Mouse (Mus musculus): ENCODE data around the gene Hist1h2bf.
A peak's percentile ranks its signal among the peaks of the same experiment; 100 is the strongest.
"Not testable (repeated sequence)": the region's sequence is repeated elsewhere in the genome, so short reads cannot be mapped to it uniquely, and the experiment has no call there.

Gene Hist1h2bf

GRCm38 (mm10) chr13:23586099-23586939, 12.3 kb upstream of the Hist1h2bf start:
- DNase-seq = peak; percentile 27

- peak; percentile 84 for DNase-seq
Observed at GRCm38 (mm10) chr13:23585442-23586098, 11.6 kb upstream of the Hist1h2bf start.

GRCm38 (mm10) chr13:23585029-23585441, 11.0 kb upstream of the Hist1h2bf start:
- peak; percentile 79 for DNase-seq

DNA sequence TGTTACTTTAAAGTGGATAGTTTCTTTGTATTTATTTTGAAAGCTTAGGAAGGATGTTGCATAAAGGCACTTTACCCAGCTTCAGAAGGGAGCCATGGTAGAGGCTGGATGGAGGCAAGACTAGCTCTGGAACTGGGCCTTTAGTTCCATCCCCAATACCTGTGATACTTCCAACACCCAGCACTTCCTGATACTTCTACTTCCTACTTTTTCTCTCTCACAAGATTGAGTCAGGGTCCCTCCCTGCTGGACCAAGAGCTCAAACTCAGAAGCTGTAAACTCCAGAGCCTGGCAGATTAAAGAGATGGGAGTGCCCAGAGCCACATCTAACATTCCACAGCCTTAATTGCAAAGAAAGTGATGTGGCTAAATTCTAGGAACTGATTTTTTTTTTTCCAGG, 10.3 kb upstream of the Hist1h2bf start:
- peak; percentile 33 for DNase-seq

- no peak for DNase-seq
Observed at GRCm38 (mm10) chr13:23583387-23584068, 9.5 kb upstream of the Hist1h2bf start.

DNA sequence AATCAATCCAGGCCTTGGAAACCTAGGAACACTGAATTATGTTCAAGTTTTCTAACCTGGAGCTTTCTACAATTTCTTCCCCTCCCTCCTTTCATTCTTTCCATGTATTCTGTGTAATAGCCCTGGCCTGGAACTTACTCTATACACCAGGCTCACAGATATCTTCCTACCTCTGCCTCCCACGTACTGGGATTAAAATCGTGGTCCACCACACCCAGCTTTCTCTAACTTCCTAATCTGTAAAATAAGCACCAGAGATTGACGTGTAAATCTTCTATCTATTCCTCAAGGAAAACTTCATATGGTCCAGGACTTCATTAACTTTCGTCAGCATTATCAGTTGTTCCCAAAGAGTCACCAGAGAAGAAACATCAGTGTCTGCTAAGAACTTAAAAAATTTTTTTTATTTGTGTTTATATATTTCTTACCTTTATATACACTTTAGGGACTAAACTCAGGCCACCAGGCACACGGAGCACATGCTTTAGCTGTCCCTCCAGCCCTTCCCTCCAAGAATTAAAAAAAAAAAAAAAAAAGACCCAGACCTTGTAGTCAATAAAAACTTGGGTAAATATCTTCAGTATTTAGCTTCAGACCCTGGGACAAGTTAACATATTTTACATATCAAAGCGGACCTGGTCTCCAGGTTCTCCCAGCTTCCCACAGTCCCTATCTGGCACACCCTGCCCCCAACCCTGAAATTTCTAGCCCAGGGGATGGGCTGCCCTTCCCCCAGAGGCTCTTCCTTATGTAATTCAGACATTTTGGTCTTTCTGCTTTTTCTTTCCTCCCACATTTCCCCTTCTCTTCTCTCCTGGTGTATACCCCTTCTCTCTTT, 8.4 kb upstream of the Hist1h2bf start:
- DNase-seq = no peak

DNA sequence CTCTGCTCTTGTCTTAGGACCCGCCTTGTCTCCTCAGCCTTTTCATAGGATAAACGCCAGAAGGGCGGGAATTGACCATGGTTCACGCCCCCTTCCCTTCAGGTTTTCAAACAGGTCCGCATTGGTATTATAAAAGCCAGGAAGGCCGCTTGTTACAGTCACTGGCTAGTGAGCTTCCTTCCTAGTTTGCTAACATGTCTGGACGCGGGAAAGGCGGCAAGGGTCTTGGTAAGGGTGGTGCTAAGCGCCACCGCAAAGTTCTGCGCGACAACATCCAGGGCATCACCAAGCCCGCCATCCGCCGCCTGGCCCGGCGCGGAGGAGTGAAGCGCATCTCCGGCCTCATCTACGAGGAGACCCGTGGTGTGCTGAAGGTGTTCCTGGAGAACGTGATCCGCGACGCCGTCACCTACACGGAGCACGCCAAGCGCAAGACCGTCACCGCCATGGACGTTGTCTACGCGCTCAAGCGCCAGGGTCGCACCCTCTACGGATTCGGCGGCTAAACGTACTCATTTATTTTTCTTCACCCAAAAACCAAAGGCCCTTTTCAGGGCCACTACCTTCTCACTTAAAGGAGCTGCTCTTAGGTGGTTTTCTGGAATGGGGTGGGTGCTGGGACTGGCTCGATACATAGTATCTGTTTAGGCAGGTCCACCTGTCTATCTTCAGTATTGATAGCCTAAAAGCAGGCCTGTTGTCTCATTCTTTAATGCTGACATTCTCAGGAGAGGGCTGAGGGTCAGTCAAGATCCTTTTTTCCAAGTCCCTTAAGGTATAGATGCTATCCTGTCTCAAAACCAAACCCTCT, 7.6 kb upstream of the Hist1h2bf start, which contains the start of gene Hist1h4d:
Hist1h4d (plus strand) TSS at position 191 of the 811 bp plus-strand sequence.
- DNase-seq = peak; percentile 98

DNA sequence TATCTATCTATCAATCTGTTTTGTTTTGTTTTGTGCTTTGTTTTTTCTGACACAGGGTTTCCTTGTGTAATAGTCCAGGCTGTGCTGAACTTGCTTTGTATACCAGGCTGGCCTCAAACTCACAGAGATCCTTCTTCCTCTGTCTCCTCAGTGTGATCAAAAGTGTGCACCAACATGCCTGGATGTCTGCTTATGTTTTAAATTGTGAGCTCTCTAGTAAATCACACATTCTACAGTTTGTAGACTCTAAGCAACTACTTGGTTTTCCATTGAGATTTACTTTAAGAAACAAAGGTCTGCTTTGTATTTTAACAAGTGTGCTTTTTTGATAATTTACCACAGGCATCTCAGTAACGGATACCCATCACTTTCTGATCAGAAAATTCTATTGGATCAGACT, 3.8 kb upstream of the Hist1h2bf start:
- no peak for DNase-seq

DNA sequence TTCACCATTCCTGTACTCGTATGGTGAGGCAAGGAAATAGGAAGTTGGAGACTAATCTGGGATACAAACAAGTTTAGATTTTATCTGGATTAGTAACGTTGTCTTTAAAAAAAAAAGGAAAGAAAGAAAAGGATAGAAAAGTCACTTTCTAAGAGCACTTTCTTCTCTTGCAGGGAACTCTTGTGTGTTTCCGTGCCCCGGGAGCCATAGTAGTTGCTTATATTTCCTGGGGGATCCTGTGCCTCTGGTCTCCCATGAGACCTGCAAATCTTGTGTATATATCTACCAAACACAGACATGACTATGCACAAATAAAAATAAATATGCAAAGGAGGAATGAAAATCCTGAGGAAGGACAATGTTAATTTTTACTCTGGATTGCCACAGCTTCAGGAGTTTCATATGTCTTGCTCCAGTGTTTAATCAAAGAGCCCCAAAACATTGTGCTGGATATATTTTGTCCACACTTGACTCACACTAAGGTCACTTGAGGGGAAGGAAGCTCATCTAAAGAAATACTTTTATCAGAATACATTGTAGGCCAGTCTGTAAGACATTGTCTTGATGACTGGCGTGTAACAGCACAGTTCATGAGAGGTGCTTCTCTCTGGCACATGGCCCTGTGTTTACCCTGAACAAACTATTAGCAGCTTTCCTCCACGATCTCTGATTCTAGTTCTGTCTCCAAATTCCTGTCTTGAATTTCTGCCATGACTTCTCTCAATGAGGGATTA, 3.1 kb upstream of the Hist1h2bf start:
- DNase-seq = no peak

DNA sequence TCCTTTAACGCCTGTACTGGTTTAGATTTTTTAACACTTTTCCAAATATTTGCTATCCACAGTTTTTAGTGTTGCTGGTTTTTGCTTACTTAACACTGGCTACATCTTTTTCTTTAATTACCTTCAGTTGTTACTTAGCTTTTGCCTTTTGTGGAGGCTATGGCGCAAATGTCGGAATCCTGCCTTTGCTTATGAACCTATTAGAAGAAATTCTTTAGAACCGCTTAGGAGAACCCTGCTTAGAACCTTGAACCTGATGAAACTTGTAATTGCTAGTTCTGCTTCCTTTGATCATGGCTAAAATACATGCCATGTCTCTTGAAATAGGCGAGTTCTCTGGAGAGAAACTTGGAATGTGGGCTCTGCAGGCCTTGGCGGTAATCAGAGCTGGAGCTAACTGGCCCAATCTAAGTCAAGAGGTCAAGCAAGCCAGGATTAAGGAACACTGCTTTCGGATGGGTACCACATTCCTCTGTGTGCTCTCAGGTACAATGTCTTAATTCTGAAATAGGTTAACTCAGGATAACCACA, 2.4 kb upstream of the Hist1h2bf start:
- DNase-seq = no peak

GRCm38 (mm10) chr13:23575864-23576313, 1.9 kb upstream of the Hist1h2bf start:
- peak; percentile 38 for DNase-seq

GRCm38 (mm10) chr13:23575271-23575851, 1.4 kb upstream of the Hist1h2bf start, which contains the start of gene Hist1h3d:
TSS of gene Hist1h3d (plus strand) at chr13:23575763.
- peak; percentile 65 for DNase-seq

- DNase-seq = not testable (repeated sequence)
Observed at GRCm38 (mm10) chr13:23574546-23575170, 662 bp upstream of the Hist1h2bf start.

DNA sequence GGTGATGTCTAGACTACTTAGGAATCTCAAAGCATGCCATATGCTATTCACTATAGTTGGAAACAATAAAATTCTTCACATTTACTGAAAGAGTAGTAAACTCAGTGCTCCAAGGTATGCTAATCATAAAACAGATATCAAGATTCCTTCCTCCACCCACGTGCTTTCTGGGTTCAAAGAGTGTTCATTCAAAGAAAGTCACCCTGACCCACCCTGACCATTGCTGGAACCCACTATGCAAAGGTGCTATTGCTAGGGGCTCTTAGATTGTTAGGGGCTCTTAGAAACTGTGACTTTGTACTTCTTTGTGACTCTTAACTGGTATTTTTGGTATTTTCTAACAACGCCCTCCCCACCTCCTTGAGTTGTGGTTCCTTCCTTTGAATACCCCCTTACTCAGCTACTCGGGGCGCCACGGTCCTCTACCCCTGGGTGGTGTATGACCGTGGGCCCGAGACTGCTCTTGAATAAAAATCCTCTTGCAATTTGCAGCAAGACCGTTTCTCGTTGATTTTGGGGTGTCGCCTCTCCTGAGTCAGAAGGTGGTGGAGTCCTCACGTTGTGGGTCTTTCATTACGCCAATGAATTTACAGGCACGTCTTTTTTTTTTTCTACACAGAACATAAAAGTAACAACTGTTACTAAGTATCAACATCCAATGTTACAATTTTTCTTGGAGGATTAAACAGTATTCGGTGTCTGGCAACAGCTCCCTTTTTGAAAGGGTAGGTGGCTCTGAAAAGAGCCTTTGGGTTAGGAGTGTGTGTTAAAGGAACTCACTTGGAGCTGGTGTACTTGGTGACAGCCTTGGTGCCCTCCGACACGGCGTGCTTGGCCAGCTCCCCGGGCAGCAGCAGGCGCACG, 730 bp downstream of the Hist1h2bf start:
- DNase-seq = peak; percentile 42

DNA sequence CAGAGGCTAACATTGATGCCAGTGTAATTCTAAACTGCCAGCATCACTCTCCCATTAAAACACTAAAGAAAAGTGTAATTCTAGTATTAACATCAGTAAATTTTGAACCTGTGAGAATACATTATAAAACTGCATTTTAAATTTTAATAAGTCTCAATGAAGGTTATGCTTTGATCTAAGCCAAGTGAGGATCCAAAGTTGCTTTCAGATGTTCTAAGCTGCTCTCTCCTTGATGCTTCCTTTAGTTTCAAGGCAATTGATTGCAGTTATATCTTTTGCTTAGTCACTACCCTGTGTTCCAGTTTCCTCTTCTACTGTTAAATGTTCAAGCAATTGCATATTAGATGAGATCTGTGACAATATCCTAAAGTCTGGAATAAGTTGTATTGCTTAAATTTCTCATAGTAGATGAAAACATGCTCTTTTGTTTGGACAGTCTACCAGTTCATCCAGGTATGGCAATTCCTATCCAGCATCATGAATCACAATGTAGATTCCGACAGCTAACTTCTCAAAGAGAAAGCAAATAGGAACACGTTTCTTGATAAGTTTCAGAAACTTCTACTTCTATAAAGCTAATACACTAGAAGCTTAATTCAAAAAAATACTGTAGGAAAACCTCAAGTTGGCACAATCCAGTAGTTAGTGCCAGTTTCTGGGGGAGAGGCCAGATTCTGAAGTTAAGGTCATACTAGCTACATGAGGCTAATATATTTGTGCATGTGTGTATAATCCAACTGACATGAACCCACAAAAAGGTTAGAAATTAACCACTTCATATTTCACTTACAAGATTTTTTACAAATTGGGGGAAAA, 1.6 kb downstream of the Hist1h2bf start:
- DNase-seq = no peak

DNA sequence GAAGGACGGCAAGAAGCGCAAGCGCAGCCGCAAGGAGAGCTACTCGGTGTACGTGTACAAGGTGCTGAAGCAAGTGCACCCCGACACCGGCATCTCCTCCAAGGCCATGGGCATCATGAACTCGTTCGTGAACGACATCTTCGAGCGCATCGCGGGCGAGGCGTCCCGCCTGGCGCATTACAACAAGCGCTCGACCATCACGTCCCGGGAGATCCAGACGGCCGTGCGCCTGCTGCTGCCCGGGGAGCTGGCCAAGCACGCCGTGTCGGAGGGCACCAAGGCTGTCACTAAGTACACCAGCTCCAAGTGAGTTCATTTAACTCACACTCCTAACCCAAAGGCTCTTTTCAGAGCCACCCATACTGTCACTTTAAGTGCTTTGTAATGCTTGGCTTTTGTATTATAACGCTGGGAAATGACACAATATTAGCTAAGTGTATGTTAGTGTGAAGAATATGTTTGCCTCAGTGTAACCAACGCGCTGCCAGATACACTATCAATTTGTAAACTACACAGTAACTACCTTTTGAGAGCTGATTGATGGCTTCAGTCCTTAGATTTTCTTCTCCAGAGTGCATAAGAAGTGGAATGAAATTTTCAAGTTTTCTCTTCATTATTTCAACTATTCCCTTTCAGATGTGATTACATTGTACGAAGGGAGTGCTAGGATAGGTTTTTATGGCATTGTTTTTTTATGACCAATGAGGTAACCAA, 2.3 kb downstream of the Hist1h2bf start:
- peak; percentile 40 for DNase-seq

DNA sequence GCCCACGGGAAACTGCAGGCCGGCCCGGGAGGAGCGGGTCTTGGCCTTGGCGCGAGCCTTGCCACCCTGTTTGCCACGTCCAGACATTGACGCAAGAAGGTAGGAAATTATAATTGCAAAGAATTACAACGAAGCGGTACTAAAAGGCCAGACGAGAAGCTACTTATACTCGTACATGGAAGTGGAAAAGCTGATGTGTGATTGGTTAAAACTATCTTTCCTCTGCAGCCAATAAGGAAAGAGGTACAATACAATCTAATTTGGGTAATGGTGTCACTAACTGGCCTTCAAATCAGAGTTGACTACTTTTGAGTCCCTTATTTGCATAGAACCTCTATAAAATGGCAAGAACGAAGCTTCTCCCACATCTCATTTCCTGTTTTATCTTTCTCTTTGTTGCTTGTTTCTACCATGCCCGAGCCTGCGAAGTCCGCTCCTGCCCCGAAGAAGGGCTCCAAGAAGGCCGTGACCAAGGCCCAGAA, 2.9 kb downstream of the Hist1h2bf start, which contains the start of the genes Hist1h2ae and Hist1h2bg:
Hist1h2ae (minus strand) TSS at position 199 of the 482 bp plus-strand sequence.
Hist1h2bg (plus strand) TSS at position 375 of the 482 bp plus-strand sequence.
- peak; percentile 84 for DNase-seq
